Mouse (Mus musculus): ENCODE measurements around the gene Prkce.

Prkce gene

DNA sequence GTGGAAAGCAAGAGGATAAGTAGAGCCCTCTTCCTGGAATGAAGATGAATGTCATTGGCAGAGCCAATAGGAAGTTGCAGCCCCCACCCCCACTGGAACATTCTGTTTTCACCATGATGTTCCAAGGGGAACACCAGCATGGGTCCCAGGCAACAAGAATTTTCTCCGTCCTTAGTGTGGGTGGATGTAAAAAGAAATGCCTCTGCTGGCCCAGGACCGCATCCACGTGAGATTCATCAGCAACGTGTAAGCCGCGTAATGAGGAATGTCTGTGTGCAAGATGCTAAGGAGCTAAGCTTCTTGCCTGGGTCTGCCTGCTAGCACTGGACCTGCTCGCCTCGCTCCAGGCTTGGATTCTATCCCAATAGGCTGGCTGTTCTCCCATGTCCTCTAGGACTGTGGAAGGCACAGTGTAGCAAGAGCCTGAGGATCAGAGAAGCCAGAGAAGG is 337.6 kb downstream of the Prkce start, which contains the start of gene Gm10309:
Gene Gm10309, minus strand, starts transcription at position 50 of the 449 bp plus-strand sequence.
- DNase-seq (ENCODE audit: extremely low spot score, low read depth, low spot score): no peak

- no peak for DNase-seq (ENCODE audit: extremely low spot score, low read depth, low spot score)
Measured at GRCm38 (mm10) chr17:86506881-86507280, 339.3 kb downstream of the Prkce start.

GRCm38 (mm10) chr17:86507342-86508211 is 340.0 kb downstream of the Prkce start:
- DNase-seq (ENCODE audit: extremely low spot score, low read depth, low spot score): no peak

GRCm38 (mm10) chr17:86508212-86508490 is 340.6 kb downstream of the Prkce start:
- no peak for DNase-seq (ENCODE audit: extremely low spot score, low read depth, low spot score)

DNA sequence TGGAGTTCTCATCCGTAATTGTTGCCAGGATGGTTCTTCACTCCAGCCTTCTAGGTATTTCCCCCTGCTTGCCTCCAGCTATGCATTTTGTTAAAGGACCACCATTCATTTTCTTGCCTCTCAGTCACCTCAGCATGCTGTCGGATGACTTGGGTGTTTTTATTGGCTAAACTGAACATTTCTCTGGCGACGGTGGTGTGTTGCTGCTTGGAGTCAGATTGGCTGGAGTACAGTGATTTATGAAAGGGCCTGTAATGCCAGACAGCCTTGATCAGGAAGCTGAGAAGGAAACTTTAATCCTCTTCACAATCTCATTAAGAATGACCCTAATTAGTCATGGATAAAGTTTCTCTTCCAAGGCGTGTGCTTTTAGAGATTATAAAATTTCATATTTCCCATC is 342.3 kb downstream of the Prkce start:
- DNase-seq (ENCODE audit: extremely low spot score, low read depth, low spot score): no peak

GRCm38 (mm10) chr17:86514974-86515620 is 347.5 kb downstream of the Prkce start:
- no peak for DNase-seq (ENCODE audit: extremely low spot score, low read depth, low spot score)

DNA sequence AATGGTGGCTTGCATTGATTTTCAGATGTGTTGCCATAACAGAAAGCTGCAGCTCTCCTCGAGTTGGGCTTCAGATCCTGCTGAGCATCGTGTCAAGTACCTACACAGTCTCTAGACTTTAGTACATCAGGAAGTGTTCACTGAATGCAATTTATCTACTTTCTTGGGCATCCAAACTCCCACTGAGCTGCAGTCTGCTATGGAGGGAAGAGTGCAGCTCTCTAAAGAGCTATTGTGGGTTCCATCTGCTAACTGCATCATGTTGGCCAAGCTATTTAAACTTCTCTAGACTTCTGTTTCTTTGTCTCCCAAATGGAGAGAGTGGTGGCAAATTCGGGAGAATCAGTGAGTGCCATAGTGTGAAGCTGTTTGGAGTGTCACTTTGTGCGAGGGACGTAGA is 349.0 kb downstream of the Prkce start:
- no peak for DNase-seq (ENCODE audit: extremely low spot score, low read depth, low spot score)

- no peak for DNase-seq (ENCODE audit: extremely low spot score, low read depth, low spot score)
Measured at GRCm38 (mm10) chr17:86518604-86519003, 351.0 kb downstream of the Prkce start.

DNA sequence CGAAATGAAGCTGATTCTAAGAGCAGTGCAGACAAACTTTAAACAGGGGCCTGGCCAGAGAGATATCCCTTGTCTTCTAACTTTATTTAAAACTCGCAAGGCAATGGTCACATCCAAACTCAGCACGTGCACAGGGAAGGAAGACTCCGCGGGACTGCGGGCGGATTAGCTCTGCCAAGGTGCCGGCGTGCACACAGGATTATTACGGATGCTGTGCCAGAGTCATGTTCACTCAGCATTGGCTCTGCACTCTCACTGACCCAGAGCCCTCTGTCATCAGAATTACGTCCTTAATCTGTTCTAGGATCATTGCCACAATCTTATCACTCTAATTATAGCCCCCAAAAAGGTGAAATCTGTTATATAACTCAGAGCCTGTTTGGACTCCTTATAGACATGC is 353.7 kb downstream of the Prkce start:
- no peak for DNase-seq (ENCODE audit: extremely low spot score, low read depth, low spot score)

- no peak for DNase-seq (ENCODE audit: extremely low spot score, low read depth, low spot score)
Measured at GRCm38 (mm10) chr17:86522649-86523048, 355.1 kb downstream of the Prkce start.

DNA sequence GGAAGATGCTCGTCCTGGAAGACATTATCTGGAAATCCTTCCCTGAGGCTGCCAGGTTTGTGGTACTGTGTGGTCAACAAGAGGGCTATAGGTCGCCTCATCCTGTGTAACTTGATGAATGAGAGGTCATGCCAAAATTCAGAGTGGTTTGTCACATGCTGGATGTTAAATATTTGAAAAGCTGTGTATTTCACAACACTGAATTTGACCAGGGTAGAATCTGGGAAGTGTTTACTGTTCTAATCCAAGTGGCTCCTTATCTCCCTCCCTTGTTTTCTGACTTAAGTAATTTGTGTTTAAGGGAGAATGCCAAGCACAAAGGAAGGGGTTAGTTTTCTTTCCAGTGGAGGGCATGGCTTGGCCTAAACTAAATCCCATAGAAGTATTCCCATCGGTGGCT is 355.8 kb downstream of the Prkce start:
- no peak for DNase-seq (ENCODE audit: extremely low spot score, low read depth, low spot score)

GRCm38 (mm10) chr17:86523843-86524242 is 356.3 kb downstream of the Prkce start:
- DNase-seq (ENCODE audit: extremely low spot score, low read depth, low spot score): no peak

- no peak for DNase-seq (ENCODE audit: extremely low spot score, low read depth, low spot score)
Measured at GRCm38 (mm10) chr17:86525075-86525474, 357.5 kb downstream of the Prkce start.

DNA sequence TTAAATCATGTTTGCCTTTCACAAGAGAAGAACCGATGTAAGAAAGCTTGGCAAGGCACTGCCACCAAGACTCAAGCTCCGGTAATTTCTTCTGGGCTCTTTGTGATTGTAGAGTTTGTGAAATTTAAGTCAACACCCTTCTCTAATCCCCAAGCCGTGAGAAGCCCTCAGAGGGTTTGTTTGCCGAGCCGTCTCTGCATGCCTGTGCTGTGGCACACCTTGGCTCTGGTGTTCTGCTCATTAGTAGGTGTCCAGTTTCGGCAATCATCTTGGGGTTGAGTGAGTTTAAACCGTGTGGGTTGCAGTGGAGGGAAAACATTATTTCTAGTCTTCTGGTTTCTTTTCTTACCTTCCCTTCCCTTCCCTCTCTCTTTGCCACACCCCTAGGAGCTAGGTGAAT is 358.4 kb downstream of the Prkce start:
- no peak for DNase-seq (ENCODE audit: extremely low spot score, low read depth, low spot score)

DNA sequence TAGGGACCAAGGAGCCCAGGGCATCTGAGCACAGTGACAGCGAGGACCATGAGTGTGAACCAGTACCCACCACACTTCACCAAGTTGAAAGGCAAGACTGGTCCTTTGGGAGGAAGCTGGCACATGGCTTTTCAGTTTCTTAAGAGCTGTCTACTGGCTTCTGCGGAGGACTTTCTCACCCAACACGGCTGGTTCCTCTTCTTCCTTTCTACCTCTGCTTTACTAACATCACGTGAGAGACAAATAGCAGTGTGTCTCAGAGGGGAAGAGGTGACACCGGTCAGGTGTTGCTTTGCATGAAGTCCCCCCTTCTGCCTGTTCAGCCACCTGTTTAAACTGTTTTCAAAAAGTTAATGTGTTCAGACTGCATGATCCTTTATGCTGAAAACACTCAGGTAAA is 359.7 kb downstream of the Prkce start:
- DNase-seq (ENCODE audit: extremely low spot score, low read depth, low spot score): no peak

DNA sequence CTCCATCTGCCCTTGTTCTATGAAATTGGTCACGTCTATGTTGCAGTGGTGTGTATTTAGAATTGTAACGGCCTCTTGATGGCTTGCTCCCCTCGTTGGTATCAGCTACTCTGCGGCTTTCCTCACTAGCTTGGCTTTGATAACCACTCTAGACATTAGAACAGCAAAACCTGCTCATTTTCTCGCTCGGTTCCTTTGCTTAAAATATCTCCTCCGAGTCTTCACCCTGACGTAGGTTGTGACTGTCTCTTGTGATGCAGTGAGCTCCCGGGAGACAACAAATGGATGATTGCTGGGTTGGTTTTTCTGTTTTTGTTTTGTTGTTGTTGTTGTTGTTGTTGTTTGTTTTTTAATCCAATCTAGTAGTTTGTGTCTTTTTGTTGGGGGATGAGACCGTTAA is 361.4 kb downstream of the Prkce start:
- DNase-seq (ENCODE audit: extremely low spot score, low read depth, low spot score): no peak

DNA sequence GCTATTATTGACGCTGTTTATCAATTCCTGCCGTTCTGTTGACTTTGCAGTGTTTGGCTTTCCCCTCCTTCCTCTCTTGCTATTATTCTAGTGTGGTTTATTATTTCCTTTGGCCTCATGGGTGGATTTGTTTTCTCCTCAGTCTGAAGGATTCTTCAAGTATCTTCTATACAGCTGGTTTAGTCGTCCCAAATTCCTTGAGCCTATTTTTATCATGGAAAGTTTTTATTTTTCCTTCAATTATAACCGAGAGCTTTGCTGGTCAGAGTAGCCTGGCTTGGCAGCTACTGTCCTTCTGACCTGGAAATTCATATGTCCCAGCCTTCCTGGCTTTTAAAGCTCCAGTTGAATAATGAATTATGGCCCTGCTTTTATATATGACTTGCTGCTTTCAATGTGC is 361.8 kb downstream of the Prkce start:
- no peak for DNase-seq (ENCODE audit: extremely low spot score, low read depth, low spot score)

GRCm38 (mm10) chr17:86531231-86531630 is 363.6 kb downstream of the Prkce start:
- DNase-seq (ENCODE audit: extremely low spot score, low read depth, low spot score): no peak

- DNase-seq (ENCODE audit: extremely low spot score, low read depth, low spot score): no peak
Measured at GRCm38 (mm10) chr17:86532783-86533548, 365.4 kb downstream of the Prkce start.

- no peak for DNase-seq (ENCODE audit: extremely low spot score, low read depth, low spot score)
Measured at GRCm38 (mm10) chr17:86533549-86533851, 365.9 kb downstream of the Prkce start.

DNA sequence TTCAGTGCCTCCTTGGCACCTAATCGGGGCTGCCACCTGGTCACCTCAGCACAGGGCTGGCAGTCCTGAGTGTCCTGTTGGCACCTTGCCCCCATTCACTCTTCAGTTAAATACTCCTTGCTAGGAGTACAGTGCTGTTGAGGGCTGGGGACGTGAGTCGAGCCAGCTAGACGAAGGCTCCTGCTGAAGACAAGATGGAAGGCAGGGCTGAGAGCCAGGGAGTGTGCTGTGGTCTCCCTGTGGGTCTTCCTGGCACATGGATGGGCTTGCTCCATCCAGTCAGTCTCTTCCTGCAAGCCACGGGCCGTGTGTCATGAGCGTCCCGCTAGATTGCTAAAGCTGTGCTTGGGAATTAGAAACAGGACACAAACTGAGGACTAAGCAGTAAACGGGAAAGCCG is 367.5 kb downstream of the Prkce start:
- DNase-seq (ENCODE audit: extremely low spot score, low read depth, low spot score): no peak
